Mouse (Mus musculus) heart, postnatal 0 days (tissue): ENCODE data around the gene Rundc3a.

Source experiments
- CTCF ChIP-seq: IDR thresholded peaks from 2 replicates; pipeline ENCODE4 v1.5.1; 2016; ENCODE audit warnings: antibody characterized with exemption, control low read depth, low read depth
- EP300 ChIP-seq: IDR thresholded peaks from 2 replicates; pipeline ENCODE4 v1.6.1; 2016; ENCODE audit warnings: antibody characterized with exemption, low read depth

GRCm38 (mm10) chr11:102367504-102368280 is 25.5 kb upstream of the Rundc3a start:
- TF ChIP-seq CTCF: no peak
- no peak for TF ChIP-seq EP300
